Mouse (Mus musculus): Measurements from ENCODE around the gene Olfr606.
"Not testable (repeated sequence)": the region's sequence is repeated elsewhere in the genome, so short reads cannot be mapped to it uniquely, and the experiment has no call there.

Olfr606 gene

DNA sequence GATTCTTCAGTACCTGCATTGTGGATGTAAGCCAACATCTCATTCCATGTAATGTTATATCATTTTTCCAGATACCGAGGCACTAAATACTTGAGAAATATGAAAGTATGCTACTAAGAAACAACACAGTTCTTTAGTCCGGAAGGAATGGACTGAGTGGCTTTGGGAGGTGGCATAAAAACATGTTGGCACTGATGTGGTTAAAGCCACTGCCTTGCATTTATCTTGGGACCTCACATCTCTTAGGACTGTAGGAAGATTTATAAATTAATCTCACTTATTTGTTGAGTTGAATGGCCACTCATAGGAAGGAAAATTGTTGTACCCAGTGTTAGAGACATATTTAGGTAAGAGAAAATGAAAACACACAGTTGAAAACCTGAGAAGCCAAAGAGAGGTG lies at the start of gene Olfr606:
Gene Olfr606, plus strand, starts transcription at position 301 of the 400 bp plus-strand sequence.
- DNase-seq (ENCODE audit: low spot score): no peak

GRCm38 (mm10) chr7:103406521-103407055 lies 42.3 kb upstream of the Olfr606 start:
- not testable (repeated sequence) for DNase-seq (ENCODE audit: low spot score)

- not testable (repeated sequence) for DNase-seq (ENCODE audit: low spot score)
Observed at GRCm38 (mm10) chr7:103414772-103415171, 34.1 kb upstream of the Olfr606 start, which contains the start of gene Usp17lc. TSS of gene Usp17lc (plus strand) at chr7:103415072.

GRCm38 (mm10) chr7:103445339-103445738 lies 3.5 kb upstream of the Olfr606 start, which contains the start of gene Olfr605:
TSS of gene Olfr605 (minus strand) at chr7:103445439.
- no peak for DNase-seq (ENCODE audit: low spot score)

GRCm38 (mm10) chr7:103460590-103460989 lies 11.7 kb downstream of the Olfr606 start:
- DNase-seq (ENCODE audit: low spot score): no peak

DNA sequence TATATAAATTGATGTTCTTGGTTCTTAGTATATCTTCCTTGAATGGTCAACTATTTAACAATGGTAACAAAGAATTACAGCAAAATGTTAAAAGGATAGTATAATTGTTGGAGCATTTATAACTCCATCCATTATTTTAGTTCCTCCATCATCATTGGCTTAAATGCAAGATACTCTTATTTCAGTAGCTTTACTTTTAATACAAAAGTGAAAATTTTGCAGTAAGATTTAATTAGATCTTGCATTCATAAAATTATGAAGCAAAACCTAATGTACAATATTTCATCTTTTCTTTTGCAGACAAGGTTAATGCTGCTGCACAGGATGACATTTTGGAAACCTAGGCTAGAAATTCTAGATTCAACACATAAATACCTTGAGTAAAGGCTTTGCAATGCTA lies 20.7 kb downstream of the Olfr606 start, which contains the start of gene Olfr608:
Gene Olfr608, plus strand, starts transcription at position 301 of the 400 bp plus-strand sequence.
- no peak for DNase-seq (ENCODE audit: low spot score)

GRCm38 (mm10) chr7:103477106-103477505 lies 28.3 kb downstream of the Olfr606 start:
- DNase-seq (ENCODE audit: low spot score): not testable (repeated sequence)

GRCm38 (mm10) chr7:103497962-103498361 lies 49.1 kb downstream of the Olfr606 start, which contains the start of gene Olfr609:
TSS of gene Olfr609 (minus strand) at chr7:103498062.
- DNase-seq (ENCODE audit: low spot score): no peak
